Mouse (Mus musculus) megakaryocyte, adult 5-6 weeks (primary cell): ENCODE data around the gene Gm7971. TPM values are rescaled to one million over a fixed set of nuclear protein-coding genes. Genes with fewer than 3 reads are reported as not detected.
"Not testable (repeated sequence)": the region's sequence is repeated elsewhere in the genome, so short reads cannot be mapped to it uniquely, and the experiment has no call there.

Experiments used
- ATAC-seq: 2 replicates; pipeline ENCODE4 v1.8.0; 2016; ENCODE audit warnings: mild to moderate bottlenecking, inconsistent platforms; ENCODE audit not compliant: poor library complexity, severe bottlenecking
- total RNA-seq, 2 experiments: library from RNA; stranded (forward) in 1 of 2; stranded (reverse) in 1 of 2; fragments of 153-499, 151-499 nt in 1 of 2; fragments of 221-1000, 200-1000 nt in 1 of 2; gene quantifications; 2 replicates each; pipeline versions ENCODE4 v1.2.3 to v1.2.4; 2015 to 2017

Gm7971 gene
- not detected in 2 replicates for total RNA-seq (2015)
- total RNA-seq (2017), result not detected in 2 replicates

GRCm38 (mm10) chr5:95594775-95595174, at the start of gene Gm7971:
Gene Gm7971, minus strand, starts transcription at chr5:95594875.
- ATAC-seq, result not testable (repeated sequence)

Other genes with a start within 250 kb of the Gm7971 start
- not detected in 2 replicates for gene D5Ertd577e, start 138.1 kb downstream of the Gm7971 start, total RNA-seq (2015)
- not detected in 2 replicates for gene D5Ertd577e, start 138.1 kb downstream of the Gm7971 start, total RNA-seq (2017)
- not detected in 2 replicates for gene Gm3286, start 84.1 kb downstream of the Gm7971 start, total RNA-seq (2015)
- gene Gm3286, start 84.1 kb downstream of the Gm7971 start, total RNA-seq (2017), result not detected in 2 replicates
- gene Gm7978, start 141.3 kb upstream of the Gm7971 start, total RNA-seq (2015), result not detected in 2 replicates
- gene Gm7978, start 141.3 kb upstream of the Gm7971 start, total RNA-seq (2017), result not detected in 2 replicates
- gene Gm7982, start 147.1 kb upstream of the Gm7971 start, total RNA-seq (2015), result not detected in 2 replicates
- gene Gm7982, start 147.1 kb upstream of the Gm7971 start, total RNA-seq (2017), result not detected in 2 replicates
- not detected in 2 replicates for gene E330014E10Rik, start 181.1 kb upstream of the Gm7971 start, total RNA-seq (2015)
- not detected in 2 replicates for gene E330014E10Rik, start 181.1 kb upstream of the Gm7971 start, total RNA-seq (2017)